In the genomic region with DNA sequence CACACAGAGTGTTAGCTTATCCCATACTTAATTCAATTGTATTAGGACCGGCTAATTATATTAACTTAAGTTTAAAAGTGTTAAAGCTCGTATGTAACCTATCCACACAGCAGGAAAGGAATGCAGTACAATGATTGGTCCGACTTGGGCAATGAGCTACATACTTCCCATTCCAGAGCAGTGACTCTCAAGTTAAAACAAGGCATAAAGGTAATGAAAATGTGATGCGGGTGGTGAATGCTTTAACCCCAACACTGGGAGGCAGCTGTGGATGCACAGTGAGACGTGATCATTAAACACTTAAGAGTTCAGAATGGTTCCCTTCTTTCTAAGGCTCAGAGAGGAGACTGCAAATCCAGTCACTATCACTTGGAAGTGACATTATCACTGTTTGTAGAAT, we compare ENCODE assay signal across 11 mouse cellular contexts. TPM values are rescaled to one million over a fixed set of nuclear protein-coding genes. Genes with fewer than 3 reads are reported as not detected.
A peak's percentile ranks its signal among the peaks of the same experiment; 100 is the strongest.
DNase-seq lines count a peak whose midpoint lies in the region; ATAC-seq and TF ChIP-seq lines count a peak whose summit lies in the region.
"Had no signal": no experiment of that assay in that cellular context is flagged by ENCODE, and none has a peak within 500 bp of the region (broad histone marks: within the 10 kb centered on the region; RNA-seq: fewer than 3 reads in every experiment).

No protein-coding gene starts in this region.

- 31% methylated on average over 5 of the region's 5 CpGs for WGBS in lung, embryonic 15.5 days
- WGBS in lung, adult 2 months, result 19% methylated on average over 5 of the region's 5 CpGs
- 29% methylated on average over 5 of the region's 5 CpGs for WGBS in heart, embryonic 12.5 days

- H3K27ac ChIP-seq in lung, embryonic 15.5 days, result 0 out of 2 replicates have a peak overlapping the region, but pooled peaks have one; percentile 39
- peak overlapping the region; percentile 80 for H3K27ac ChIP-seq in heart, embryonic 12.5 days (ENCODE audit: poor library complexity, severe bottlenecking)

- peaks cover 19% of the 10 kb centered on the region for H3K36me3 ChIP-seq in lung, embryonic 15.5 days
- H3K36me3 ChIP-seq in heart, embryonic 12.5 days, result peaks cover 21% of the 10 kb centered on the region

- H3K9ac ChIP-seq in lung, embryonic 15.5 days, result no peak overlapping the region
- peak overlapping the region; percentile 76 for H3K9ac ChIP-seq in heart, embryonic 12.5 days

- H3K4me2 ChIP-seq in lung, embryonic 15.5 days, result peak overlapping the region; percentile 23; the same call in 1 of the 2 replicates
- H3K4me2 ChIP-seq in heart, embryonic 12.5 days, result peak overlapping the region; percentile 67

- H3K9me3 ChIP-seq in lung, embryonic 15.5 days, result no peaks in the 10 kb centered on the region
- no peaks in the 10 kb centered on the region for H3K9me3 ChIP-seq in heart, embryonic 12.5 days (replicated peaks)

- TF ChIP-seq POLR2A in lung, adult 2 months (IDR thresholded peaks at IDR 0.05; ENCODE audit: borderline replicate concordance, extremely low read depth, low read depth, low read length), result no peak

- ATAC-seq in lung, embryonic 15.5 days (ENCODE audit: borderline replicate concordance, extremely low read depth, low FRiP score, low TSS enrichment), result no peak
- no peak for ATAC-seq in heart, embryonic 12.5 days (ENCODE audit: insufficient number of reproducible peaks, low FRiP score)
- ATAC-seq: intestine, embryonic 16.5 days had no signal

- no peak overlapping the region for H3K4me3 ChIP-seq in lung, embryonic 15.5 days
- no peak overlapping the region for H3K4me3 ChIP-seq in lung, adult 2 months (replicated peaks; ENCODE audit: extremely low read depth, low read depth, low read length)
- H3K4me3 ChIP-seq in heart, embryonic 12.5 days, result peak overlapping the region; percentile 46; the same call in 1 of the 2 replicates

- TF ChIP-seq CTCF in lung, adult 2 months (IDR thresholded peaks at IDR 0.05; ENCODE audit: insufficient read depth, low read length), result no peak

- peak; percentile 85 for DNase-seq in heart, adult 11 months
- DNase-seq in heart, adult 8-10 months (ENCODE audit: low spot score), result no peak
- DNase-seq in lung, adult 2 months, result no peak
- peak; percentile 28 for DNase-seq in mesoderm, embryonic 11.5 days (ENCODE audit: low read depth, low spot score)
- DNase-seq in urinary bladder, postnatal 14 days (ENCODE audit: low spot score), result no peak
- DNase-seq in thymus, postnatal 10 days (ENCODE audit: low spot score in 2 of 2), result no peak
- DNase-seq: adrenal gland, postnatal 25 days; spleen, adult 18-20 months had no signal

- H3K27me3 ChIP-seq in lung, embryonic 15.5 days, result no peaks in the 10 kb centered on the region
- H3K27me3 ChIP-seq in heart, embryonic 12.5 days (replicated peaks), result no peaks in the 10 kb centered on the region

- peaks cover 56% of the 10 kb centered on the region for H3K4me1 ChIP-seq in lung, embryonic 15.5 days
- H3K4me1 ChIP-seq in lung, adult 2 months (ENCODE audit: control insufficient read depth, insufficient read depth, low read length), result peaks cover 36% of the 10 kb centered on the region
- H3K4me1 ChIP-seq in heart, embryonic 12.5 days (replicated peaks), result peaks cover 64% of the 10 kb centered on the region

RNA-seq across cellular contexts. Expression of a gene that starts 3.2 kb away (rescaled TPM):
- 1,000 to 10,000 TPM; 1,005 to 1,153 (median 1,086) TPM for total RNA-seq in heart, adult 8-10 months (2022)
- 9.0 and 10.9 TPM in 2 replicates for polyA plus RNA-seq in lung, embryonic 15.5 days (2015; fragmentation: Nextera tagmentation; extraction: Ambion mirVana)
- 6.3 and 18.6 TPM in 2 replicates for polyA plus RNA-seq in lung, adult 2 months (2012; rRNA removed)
- polyA plus RNA-seq in heart, embryonic 12.5 days (2016; fragmentation: Nextera tagmentation; extraction: Ambion mirVana), result 229 and 241 TPM in 2 replicates

RNA-seq across cellular contexts. Expression of a gene that starts 3.5 kb away (rescaled TPM):
- 1,000 to 10,000 TPM in 3 of 4 experiments, 100 to 1,000 TPM in 1; 878 to 1,206 (median 1,167) TPM for total RNA-seq in heart, adult 8-10 months (2022)
- polyA plus RNA-seq in lung, embryonic 15.5 days (2015; fragmentation: Nextera tagmentation; extraction: Ambion mirVana), result 673 and 708 TPM in 2 replicates
- 219 and 296 TPM in 2 replicates for polyA plus RNA-seq in lung, adult 2 months (2012; rRNA removed)
- 832 and 883 TPM in 2 replicates for polyA plus RNA-seq in heart, embryonic 12.5 days (2016; fragmentation: Nextera tagmentation; extraction: Ambion mirVana)

Comparison
In these comparisons a context has a peak if more than half of its experiments do, and no peak if none do; other contexts are left out.
1. DNase-seq: peak in heart, adult 11 months (single experiment) and mesoderm, embryonic 11.5 days (single experiment); none in heart, adult 8-10 months (single experiment), lung, adult 2 months (single experiment), urinary bladder, postnatal 14 days (single experiment) and thymus, postnatal 10 days (0 of 2).
2. RNA of a gene that starts 3.2 kb away (polyA plus RNA-seq): 229 to 241 TPM in heart, embryonic 12.5 days; 6.3 to 18.6 TPM in lung, adult 2 months and 9.0 to 10.9 TPM in lung, embryonic 15.5 days; every median in the first group is over 10 times any median in the second.